Mouse (Mus musculus): ENCODE results near the gene Zc3h12c.

DNA sequence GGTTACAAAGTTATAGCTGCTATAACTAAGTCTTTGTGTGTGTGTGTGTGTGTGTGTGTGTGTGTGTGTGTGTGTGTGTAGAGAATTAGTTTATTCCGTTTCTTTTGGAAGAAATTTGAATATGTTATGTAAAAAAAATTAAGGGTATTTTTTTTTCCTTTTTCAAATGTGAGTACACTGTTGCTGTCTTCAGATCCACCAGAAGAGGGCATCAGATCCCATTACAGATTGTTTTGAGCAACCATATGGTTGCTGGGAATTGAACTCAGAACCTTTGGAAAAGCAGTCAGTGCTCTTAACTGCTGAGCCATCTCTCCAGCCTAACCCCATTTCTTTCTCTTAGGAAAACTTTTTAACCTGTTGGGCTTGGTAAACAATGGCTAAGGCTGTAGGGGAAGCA lies 7.9 kb downstream of the Zc3h12c start:
- TF ChIP-seq EP300 (IDR thresholded peaks at IDR 0.05; ENCODE audit: low read depth in 1 of 2, low read length in 2 of 2) (no peak), CTCF (IDR thresholded peaks at IDR 0.05 in 2 of 3, conservative IDR thresholded peaks at IDR 0.05 in 1 of 3; ENCODE audit: control insufficient read depth in 1 of 3, insufficient read depth in 1 of 3, low read depth in 2 of 3, low read length in 3 of 3, poor library complexity in 1 of 3, severe bottlenecking in 1 of 3) (peak in 1 of 3 experiments; percentile 37; a peak in 2 of 6 replicates), GABPA (IDR thresholded peaks at IDR 0.05; ENCODE audit: low read depth, low read length) (no peak), CHD1 (IDR thresholded peaks at IDR 0.05; ENCODE audit: low read depth, low read length) (no peak)

All from MEL (cell line).